Mouse (Mus musculus): ENCODE data around the gene Kti12. TPM values are rescaled to one million over a fixed set of nuclear protein-coding genes. Genes with fewer than 3 reads are reported as not detected.

The Kti12 gene
- polyA plus RNA-seq, 2 experiments, result 39.9 to 47.3 TPM

GRCm38 (mm10) chr4:108825677-108826076 is 21.9 kb upstream of the Kti12 start:
- H3K4me3 ChIP-seq (replicated peaks; ENCODE audit: low read length), result no peak overlapping the region
- 92% methylated on average over 3 of the region's 3 CpGs for WGBS
- peaks cover 85% of the 10 kb centered on the region for H3K36me3 ChIP-seq (ENCODE audit: control insufficient read depth, insufficient read depth, low read length)

GRCm38 (mm10) chr4:108826096-108826495 is 21.5 kb upstream of the Kti12 start:
- H3K9me3 ChIP-seq (ENCODE audit: control insufficient read depth, low read length), result no peaks in the 10 kb centered on the region
- no peaks in the 10 kb centered on the region for H3K4me1 ChIP-seq (ENCODE audit: control insufficient read depth, insufficient read depth, low read length)
- H3K27ac ChIP-seq (replicated peaks; ENCODE audit: low read depth, low read length), result no peak overlapping the region
- H3K36me3 ChIP-seq (ENCODE audit: control insufficient read depth, insufficient read depth, low read length), result peaks cover 81% of the 10 kb centered on the region
- H3K27me3 ChIP-seq (ENCODE audit: control insufficient read depth, insufficient read depth, low read length), result no peaks in the 10 kb centered on the region
- no peak overlapping the region for H3K4me3 ChIP-seq (replicated peaks; ENCODE audit: low read length)
- ATAC-seq (ENCODE audit: low FRiP score, low read depth), result no peak
- no peak overlapping the region for H3K4me2 ChIP-seq (replicated peaks; ENCODE audit: low read depth, low read length, severe bottlenecking)
- no peak for TF ChIP-seq POLR2A (IDR thresholded peaks at IDR 0.05; ENCODE audit: borderline replicate concordance, extremely low read depth, insufficient read depth, insufficient read length)
- 89% methylated on average over 1 of the region's 1 CpGs for WGBS
- no peak overlapping the region for H3K9ac ChIP-seq (ENCODE audit: low read depth, low read length, severe bottlenecking)
- no peak for DNase-seq (ENCODE audit: low spot score)

More at GRCm38 (mm10) chr4:108825677-108826076, 21.9 kb upstream of the Kti12 start:
- Histone ChIP-seq H3K9ac (ENCODE audit: low read depth, low read length, severe bottlenecking) (no peak overlapping the region), H3K9me3 (ENCODE audit: control insufficient read depth, low read length) (no peaks in the 10 kb centered on the region), H3K27ac (replicated peaks; ENCODE audit: low read depth, low read length) (no peak overlapping the region), H3K4me2 (replicated peaks; ENCODE audit: low read depth, low read length, severe bottlenecking) (no peak overlapping the region), H3K4me1 (ENCODE audit: control insufficient read depth, insufficient read depth, low read length) (no peaks in the 10 kb centered on the region), H3K27me3 (ENCODE audit: control insufficient read depth, insufficient read depth, low read length) (no peaks in the 10 kb centered on the region)
- no peak for ATAC-seq (ENCODE audit: low FRiP score, low read depth)
- no peak for TF ChIP-seq POLR2A (IDR thresholded peaks at IDR 0.05; ENCODE audit: borderline replicate concordance, extremely low read depth, insufficient read depth, insufficient read length)
- no peak for DNase-seq (ENCODE audit: low spot score)

GRCm38 (mm10) chr4:108826643-108827042 is 20.9 kb upstream of the Kti12 start:
- Histone ChIP-seq H3K9ac (ENCODE audit: low read depth, low read length, severe bottlenecking) (no peak overlapping the region), H3K4me1 (ENCODE audit: control insufficient read depth, insufficient read depth, low read length) (no peaks in the 10 kb centered on the region), H3K9me3 (ENCODE audit: control insufficient read depth, low read length) (no peaks in the 10 kb centered on the region), H3K27me3 (ENCODE audit: control insufficient read depth, insufficient read depth, low read length) (no peaks in the 10 kb centered on the region), H3K4me3 (replicated peaks; ENCODE audit: low read length) (no peak overlapping the region), H3K4me2 (replicated peaks; ENCODE audit: low read depth, low read length, severe bottlenecking) (no peak overlapping the region), H3K36me3 (ENCODE audit: control insufficient read depth, insufficient read depth, low read length) (peaks cover 78% of the 10 kb centered on the region), H3K27ac (replicated peaks; ENCODE audit: low read depth, low read length) (no peak overlapping the region)
- ATAC-seq (ENCODE audit: low FRiP score, low read depth) (no peak), DNase-seq (ENCODE audit: low spot score) (no peak)
- no peak for TF ChIP-seq POLR2A (IDR thresholded peaks at IDR 0.05; ENCODE audit: borderline replicate concordance, extremely low read depth, insufficient read depth, insufficient read length)
- 78% methylated on average over 2 of the region's 2 CpGs for WGBS

DNA sequence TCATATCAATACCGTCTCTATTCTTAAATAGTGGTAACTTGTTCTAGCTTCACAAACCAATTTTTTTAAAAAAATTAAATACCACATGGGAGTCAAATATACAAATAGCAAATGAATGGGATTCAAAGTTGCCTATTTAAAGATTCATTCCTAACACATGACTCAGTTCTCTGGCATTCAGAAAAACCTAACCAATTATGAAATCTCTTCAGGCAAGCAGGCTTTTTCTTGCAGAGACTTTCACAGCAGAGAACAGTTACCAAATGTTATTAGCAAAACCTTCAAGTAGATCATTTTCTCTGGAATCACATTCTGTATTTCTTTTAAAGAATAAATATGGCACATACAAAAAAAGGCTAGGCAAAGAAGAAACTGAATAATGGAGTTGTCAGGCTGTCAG is 16.9 kb upstream of the Kti12 start:
- 84% methylated on average over 1 of the region's 1 CpGs for WGBS
- Histone ChIP-seq H3K4me2 (replicated peaks; ENCODE audit: low read depth, low read length, severe bottlenecking) (no peak overlapping the region), H3K36me3 (ENCODE audit: control insufficient read depth, insufficient read depth, low read length) (peaks cover 43% of the 10 kb centered on the region), H3K4me3 (replicated peaks; ENCODE audit: low read length) (no peak overlapping the region), H3K9ac (ENCODE audit: low read depth, low read length, severe bottlenecking) (peak overlapping the region; percentile 25; the same call in 1 of the 2 replicates), H3K27me3 (ENCODE audit: control insufficient read depth, insufficient read depth, low read length) (no peaks in the 10 kb centered on the region), H3K9me3 (ENCODE audit: control insufficient read depth, low read length) (no peaks in the 10 kb centered on the region), H3K4me1 (ENCODE audit: control insufficient read depth, insufficient read depth, low read length) (peaks cover 9% of the 10 kb centered on the region), H3K27ac (replicated peaks; ENCODE audit: low read depth, low read length) (no peak overlapping the region)
- no peak for DNase-seq (ENCODE audit: low spot score)
- TF ChIP-seq POLR2A (IDR thresholded peaks at IDR 0.05; ENCODE audit: borderline replicate concordance, extremely low read depth, insufficient read depth, insufficient read length), result no peak
- ATAC-seq (ENCODE audit: low FRiP score, low read depth), result no peak

DNA sequence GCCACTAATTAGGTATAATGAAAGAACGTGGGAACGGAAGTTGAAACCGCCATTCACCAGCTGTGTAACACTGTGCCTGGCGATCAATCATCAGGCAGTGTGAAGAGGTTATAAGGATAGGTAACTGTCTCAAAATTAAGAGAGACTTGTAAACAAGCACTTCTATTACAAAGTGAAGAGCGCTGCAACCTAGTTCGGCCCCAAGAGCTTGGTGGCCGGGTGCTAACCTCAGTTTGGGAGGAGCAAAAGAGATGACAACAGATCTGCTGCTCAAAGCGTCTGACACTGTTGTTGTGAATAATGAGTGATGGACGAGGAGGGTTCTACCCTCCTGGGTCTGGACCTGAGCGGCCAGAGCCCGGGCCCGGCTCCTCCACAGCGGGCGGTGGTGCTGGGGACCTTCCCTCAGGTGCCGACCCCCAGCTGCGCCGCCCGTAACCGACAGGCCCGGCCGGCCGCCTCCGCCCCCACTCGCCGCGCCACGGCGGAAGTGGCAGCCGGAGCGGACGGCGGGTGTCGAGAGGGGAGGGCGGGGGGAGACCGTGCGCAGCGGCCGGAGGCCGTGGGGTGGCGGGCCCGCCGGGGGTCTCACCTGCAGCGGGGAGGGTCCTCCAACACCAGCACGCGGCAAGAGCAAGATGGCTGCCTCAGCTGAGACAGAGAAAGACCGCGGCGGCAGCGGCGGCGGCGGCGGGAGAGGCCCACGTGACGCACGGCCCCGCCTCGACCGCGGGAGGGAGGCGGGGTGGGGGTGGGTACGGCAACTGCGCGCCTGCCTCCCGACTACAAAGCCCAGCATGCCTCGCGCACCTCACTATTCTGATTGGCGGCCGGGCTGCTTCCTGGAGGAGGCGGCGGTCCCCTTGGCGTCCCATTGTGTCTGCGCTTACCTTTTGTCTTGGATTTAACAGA is 14.4 kb upstream of the Kti12 start, which contains the start of gene Btf3l4:
TSS of gene Btf3l4 (minus strand) at position 699 of the 912 bp plus-strand sequence.
- under 1% methylated on average over 26 of the region's 73 CpGs for WGBS
- peak; percentile 92 for ATAC-seq (ENCODE audit: low FRiP score, low read depth)
- Histone ChIP-seq H3K4me3 (replicated peaks; ENCODE audit: low read length) (peak within 1 kb of the TSS; percentile 97), H3K36me3 (ENCODE audit: control insufficient read depth, insufficient read depth, low read length) (peaks cover 22% of the 10 kb centered on the region), H3K27me3 (ENCODE audit: control insufficient read depth, insufficient read depth, low read length) (no peaks in the 10 kb centered on the region), H3K4me1 (ENCODE audit: control insufficient read depth, insufficient read depth, low read length) (peaks cover 12% of the 10 kb centered on the region), H3K9ac (ENCODE audit: low read depth, low read length, severe bottlenecking) (peak within 1 kb of the TSS; percentile 99), H3K9me3 (ENCODE audit: control insufficient read depth, low read length) (no peaks in the 10 kb centered on the region), H3K27ac (replicated peaks; ENCODE audit: low read depth, low read length) (peak within 1 kb of the TSS; percentile 97), H3K4me2 (replicated peaks; ENCODE audit: low read depth, low read length, severe bottlenecking) (peak within 1 kb of the TSS; percentile 81)
- 0 out of 2 replicates have a peak, but pooled peaks have one; percentile 51 for TF ChIP-seq POLR2A (IDR thresholded peaks at IDR 0.05; ENCODE audit: borderline replicate concordance, extremely low read depth, insufficient read depth, insufficient read length)
- DNase-seq (ENCODE audit: low spot score), result peak; percentile 97
